Mouse (Mus musculus): ENCODE results near the gene 1810009J06Rik. TPM values are rescaled to one million over a fixed set of nuclear protein-coding genes. Genes with fewer than 3 reads are reported as not detected.

Gene 1810009J06Rik
- polyA plus RNA-seq (2014; fragmentation: Illumina TruSeq; extraction: RNeasy Lipid Tissue Mini Kit (QIAGEN cat#74804); ENCODE audit: low read depth, low replicate concordance), result not detected

GRCm38 (mm10) chr6:40964454-40964853 is at the start of gene 1810009J06Rik:
Gene 1810009J06Rik, plus strand, starts transcription at chr6:40964754.

GRCm38 (mm10) chr6:40940457-40940856 is 24.1 kb upstream of the 1810009J06Rik start, which contains the start of gene 1700074P13Rik:
Gene 1700074P13Rik, minus strand, starts transcription at chr6:40940557.

GRCm38 (mm10) chr6:40951770-40952169 is 12.8 kb upstream of the 1810009J06Rik start, which contains the start of gene Gm4744:
Gene Gm4744, minus strand, starts transcription at chr6:40951870.

GRCm38 (mm10) chr6:40999379-40999778 is 34.8 kb downstream of the 1810009J06Rik start, which contains the start of gene Gm2663:
Gene Gm2663, minus strand, starts transcription at chr6:40999479.

Other genes starting within 250 kb of the 1810009J06Rik start
- gene Moxd2, start 77.3 kb upstream of the 1810009J06Rik start, polyA plus RNA-seq (2014; fragmentation: Illumina TruSeq; extraction: RNeasy Lipid Tissue Mini Kit (QIAGEN cat#74804); ENCODE audit: low read depth, low replicate concordance), result 0.11 TPM
- 193 TPM for gene Prss58, start 64.4 kb upstream of the 1810009J06Rik start, polyA plus RNA-seq (2014; fragmentation: Illumina TruSeq; extraction: RNeasy Lipid Tissue Mini Kit (QIAGEN cat#74804); ENCODE audit: low read depth, low replicate concordance)
- gene 1700074P13Rik, start 24.2 kb upstream of the 1810009J06Rik start, polyA plus RNA-seq (2014; fragmentation: Illumina TruSeq; extraction: RNeasy Lipid Tissue Mini Kit (QIAGEN cat#74804); ENCODE audit: low read depth, low replicate concordance), result 1,648 TPM
- not detected for gene Gm4744, start 12.9 kb upstream of the 1810009J06Rik start, polyA plus RNA-seq (2014; fragmentation: Illumina TruSeq; extraction: RNeasy Lipid Tissue Mini Kit (QIAGEN cat#74804); ENCODE audit: low read depth, low replicate concordance)
- not detected for gene Gm2663, start 34.7 kb downstream of the 1810009J06Rik start, polyA plus RNA-seq (2014; fragmentation: Illumina TruSeq; extraction: RNeasy Lipid Tissue Mini Kit (QIAGEN cat#74804); ENCODE audit: low read depth, low replicate concordance)
- not detected for gene 2210010C04Rik, start 70.8 kb downstream of the 1810009J06Rik start, polyA plus RNA-seq (2014; fragmentation: Illumina TruSeq; extraction: RNeasy Lipid Tissue Mini Kit (QIAGEN cat#74804); ENCODE audit: low read depth, low replicate concordance)